Mouse (Mus musculus): ENCODE measurements around the gene 2610044O15Rik8.

The 2610044O15Rik8 gene

GRCm38 (mm10) chr8:129234027-129234733 lies at the start of gene 2610044O15Rik8:
2610044O15Rik8 (minus strand) TSS chr8:129234406.
- DNase-seq (ENCODE audit: low read depth, low spot score): peak; percentile 87

GRCm38 (mm10) chr8:129265918-129266317 lies 31.7 kb upstream of the 2610044O15Rik8 start:
- peak; percentile 37 for DNase-seq (ENCODE audit: low read depth, low spot score)

GRCm38 (mm10) chr8:129264296-129264695 lies 30.1 kb upstream of the 2610044O15Rik8 start:
- DNase-seq (ENCODE audit: low read depth, low spot score): peak; percentile 9

- peak; percentile 84 for DNase-seq (ENCODE audit: low read depth, low spot score)
These were observed 29.2 kb upstream of the 2610044O15Rik8 start for GRCm38 (mm10) chr8:129263211-129263927.

- DNase-seq (ENCODE audit: low read depth, low spot score): no peak
These were observed 561 bp downstream of the 2610044O15Rik8 start for GRCm38 (mm10) chr8:129233664-129234026.

Measured in CD4-positive, CD25-positive, alpha-beta regulatory T cell, adult 2 months (primary cell).